Mouse (Mus musculus) stomach, postnatal 0 days (tissue): ENCODE measurements around the gene Klf5.

Experiments used
- CTCF ChIP-seq: IDR thresholded peaks from 2 replicates; pipeline ENCODE4 v1.5.1; 2016; ENCODE audit warnings: antibody characterized with exemption, low read depth, mild to moderate bottlenecking, moderate library complexity
- EP300 ChIP-seq: optimal IDR thresholded peaks from 2 replicates; pipeline ENCODE3; 2016; ENCODE audit warnings: antibody characterized with exemption

- TF ChIP-seq CTCF: no peak
- no peak for TF ChIP-seq EP300
These were observed 26.0 kb downstream of the Klf5 start for GRCm38 (mm10) chr14:99324523-99324922.
